Comparison of ENCODE assay signal across 26 mouse cellular contexts in the genomic region with DNA sequence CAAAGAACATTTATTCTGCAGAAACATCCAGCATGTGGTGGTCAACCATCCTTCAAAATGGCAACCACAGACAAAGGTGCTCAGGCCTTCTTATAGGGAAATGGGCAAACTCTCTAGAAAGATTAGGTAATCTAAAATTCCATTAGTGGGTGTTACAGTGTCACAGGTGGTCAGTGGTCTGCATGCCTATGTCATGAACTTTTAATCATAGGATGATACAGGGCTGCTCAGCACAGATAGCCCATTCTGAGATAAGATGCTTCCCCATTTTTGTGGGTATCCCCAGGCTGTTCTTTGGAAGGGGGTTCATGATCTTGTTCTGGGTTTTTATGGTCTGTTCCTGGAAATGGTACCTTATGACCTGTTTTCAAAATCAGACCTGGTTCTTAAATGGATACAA.
"Had no signal": no experiment of that assay in that cellular context is flagged by ENCODE, and none has a peak within 500 bp of the region (broad histone marks: within the 10 kb centered on the region; RNA-seq: fewer than 3 reads in every experiment).

No protein-coding gene starts in this region.

- H3K27me3 ChIP-seq: embryonic facial prominence, embryonic 12.5 days; embryonic facial prominence, embryonic 13.5 days; embryonic facial prominence, embryonic 15.5 days; forebrain, embryonic 12.5 days; forebrain, embryonic 13.5 days; forebrain, embryonic 15.5 days had no signal

- DNase-seq: cerebellum, adult 9-11 months; cerebellum, postnatal 10 days; cerebellum, postnatal 14 days; cerebellum, postnatal 25 days; cerebellum, postnatal 36 days; embryo, embryonic 11 days; forebrain, postnatal 0 days; gastrocnemius, adult 2 months; gastrocnemius, postnatal 10 days; gastrocnemius, postnatal 14 days; gastrocnemius, postnatal 25 days; gastrocnemius, postnatal 36 days; heart, adult 18-20 months; heart, adult 2 months had no signal

- ATAC-seq: forebrain, embryonic 13.5 days; forebrain, embryonic 14.5 days; forebrain, embryonic 15.5 days; forebrain, embryonic 16.5 days; forebrain, postnatal 0 days had no signal

- H3K36me3 ChIP-seq: embryonic facial prominence, embryonic 10.5 days; embryonic facial prominence, embryonic 12.5 days; embryonic facial prominence, embryonic 13.5 days; embryonic facial prominence, embryonic 15.5 days; forebrain, embryonic 10.5 days; forebrain, embryonic 12.5 days; forebrain, embryonic 15.5 days; heart, embryonic 10.5 days had no signal

- H3K4me3 ChIP-seq: embryonic facial prominence, embryonic 10.5 days; embryonic facial prominence, embryonic 12.5 days; embryonic facial prominence, embryonic 13.5 days; embryonic facial prominence, embryonic 15.5 days; erythroblast, embryonic 14.5 days; forebrain, embryonic 10.5 days; forebrain, embryonic 12.5 days; forebrain, embryonic 13.5 days; forebrain, embryonic 15.5 days; gastrocnemius, adult 2 months; heart, adult 2 months; heart, embryonic 10.5 days had no signal

- H3K27ac ChIP-seq: embryonic facial prominence, embryonic 10.5 days; embryonic facial prominence, embryonic 12.5 days; embryonic facial prominence, embryonic 13.5 days; embryonic facial prominence, embryonic 15.5 days; forebrain, embryonic 10.5 days; forebrain, embryonic 12.5 days; forebrain, embryonic 13.5 days; forebrain, embryonic 15.5 days; gastrocnemius, adult 2 months; heart, adult 2 months; heart, embryonic 10.5 days had no signal

- H3K4me1 ChIP-seq: embryonic facial prominence, embryonic 10.5 days; embryonic facial prominence, embryonic 12.5 days; embryonic facial prominence, embryonic 13.5 days; embryonic facial prominence, embryonic 15.5 days; forebrain, embryonic 10.5 days; forebrain, embryonic 12.5 days; forebrain, embryonic 13.5 days; forebrain, embryonic 15.5 days; heart, embryonic 10.5 days had no signal

- H3K9ac ChIP-seq: embryonic facial prominence, embryonic 12.5 days; embryonic facial prominence, embryonic 13.5 days; embryonic facial prominence, embryonic 15.5 days; forebrain, embryonic 12.5 days; forebrain, embryonic 13.5 days; forebrain, embryonic 15.5 days; forebrain, postnatal 0 days had no signal

- H3K9me3 ChIP-seq: embryonic facial prominence, embryonic 12.5 days; embryonic facial prominence, embryonic 13.5 days; embryonic facial prominence, embryonic 15.5 days; forebrain, embryonic 15.5 days; heart, embryonic 10.5 days had no signal
